Mouse (Mus musculus): ENCODE measurements around the gene Tmem121b.

DNA sequence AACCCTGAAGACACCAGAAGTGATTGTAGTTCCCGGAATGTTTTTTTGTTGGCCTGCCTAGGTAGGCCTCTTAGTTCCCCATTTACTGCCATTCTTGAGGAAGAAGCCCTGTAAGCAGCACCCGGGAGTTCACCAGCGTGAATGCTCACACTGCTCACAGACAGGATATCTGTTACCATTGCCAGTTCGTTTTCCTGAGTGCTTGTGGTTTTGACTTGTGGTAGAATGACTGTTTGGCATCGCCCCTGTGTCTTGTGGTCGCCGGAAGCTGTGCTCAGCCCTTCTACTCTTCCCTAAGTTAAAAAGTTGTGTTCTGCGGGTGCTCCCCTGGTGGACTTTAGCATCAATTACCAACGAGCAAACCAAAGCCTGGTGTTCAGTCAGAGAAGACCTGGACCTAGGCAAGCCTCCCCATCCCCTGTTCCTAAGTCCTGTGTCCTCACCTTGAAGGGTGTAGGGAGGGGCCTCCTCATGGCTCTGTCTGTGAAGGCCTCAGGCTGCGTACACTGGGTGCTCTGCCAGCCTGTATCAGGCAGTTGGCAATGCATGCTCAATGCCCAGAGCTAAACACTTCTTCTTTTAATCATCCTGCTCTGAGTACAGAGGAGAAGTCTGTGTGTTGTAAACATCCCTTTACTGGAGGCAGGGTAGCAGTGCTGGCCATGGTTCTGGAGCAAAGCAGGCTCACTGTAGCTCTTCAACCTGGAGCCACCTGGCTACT lies 26.8 kb downstream of the Tmem121b start:
- no peak for TF ChIP-seq EP300 (IDR thresholded peaks at IDR 0.05; ENCODE audit: low read depth)
- no peak; the same call in 1 of the 2 replicates for TF ChIP-seq CTCF (IDR thresholded peaks at IDR 0.05; ENCODE audit: low read depth)
